Mouse (Mus musculus): Measurements from ENCODE around the gene Ccdc149. TPM values are rescaled to one million over a fixed set of nuclear protein-coding genes. Genes with fewer than 3 reads are reported as not detected.

Ccdc149 gene
- polyA plus RNA-seq, 1 experiment from 2014 or later, result 2.2 TPM

GRCm38 (mm10) chr5:52339134-52339533 lies 132.2 kb downstream of the Ccdc149 start:
- Histone ChIP-seq H3K36me3 (ENCODE audit: control insufficient read depth, insufficient read depth, low read length) (no peaks in the 10 kb centered on the region), H3K4me1 (ENCODE audit: control insufficient read depth, insufficient read depth, low read length) (no peaks in the 10 kb centered on the region), H3K9ac (ENCODE audit: low read length) (no peak overlapping the region), H3K4me2 (ENCODE audit: low read depth) (no peak overlapping the region), H3K27me3 (ENCODE audit: control insufficient read depth, insufficient read depth, low read length) (no peaks in the 10 kb centered on the region), H3K27ac (ENCODE audit: low read depth, low read length) (no peak overlapping the region), H3K4me3 (ENCODE audit: low read depth, low read length) (no peak overlapping the region), H3K9me3 (ENCODE audit: control insufficient read depth, low read length) (no peaks in the 10 kb centered on the region)
- 88% methylated on average over 2 of the region's 2 CpGs for WGBS
- no peak for ATAC-seq (ENCODE audit: insufficient read depth, low FRiP score, low TSS enrichment)
- no peak for DNase-seq (ENCODE audit: low spot score)

- Histone ChIP-seq H3K27ac (ENCODE audit: low read depth, low read length) (no peak overlapping the region), H3K9me3 (ENCODE audit: control insufficient read depth, low read length) (no peaks in the 10 kb centered on the region), H3K4me1 (ENCODE audit: control insufficient read depth, insufficient read depth, low read length) (no peaks in the 10 kb centered on the region), H3K4me2 (ENCODE audit: low read depth) (no peak overlapping the region), H3K9ac (ENCODE audit: low read length) (no peak overlapping the region), H3K27me3 (ENCODE audit: control insufficient read depth, insufficient read depth, low read length) (no peaks in the 10 kb centered on the region), H3K36me3 (ENCODE audit: control insufficient read depth, insufficient read depth, low read length) (no peaks in the 10 kb centered on the region), H3K4me3 (ENCODE audit: low read depth, low read length) (no peak overlapping the region)
- ATAC-seq (ENCODE audit: insufficient read depth, low FRiP score, low TSS enrichment) (no peak), DNase-seq (ENCODE audit: low spot score) (no peak)
- 82% methylated on average over 3 of the region's 3 CpGs for WGBS
Measured at GRCm38 (mm10) chr5:52335590-52335989, 135.7 kb downstream of the Ccdc149 start.

- no peaks in the 10 kb centered on the region for H3K4me1 ChIP-seq (ENCODE audit: control insufficient read depth, insufficient read depth, low read length)
- H3K9me3 ChIP-seq (ENCODE audit: control insufficient read depth, low read length), result no peaks in the 10 kb centered on the region
- H3K4me3 ChIP-seq (ENCODE audit: low read depth, low read length), result no peak overlapping the region
- ATAC-seq (ENCODE audit: insufficient read depth, low FRiP score, low TSS enrichment) (no peak), DNase-seq (ENCODE audit: low spot score) (no peak)
- H3K27ac ChIP-seq (ENCODE audit: low read depth, low read length), result no peak overlapping the region
- no peaks in the 10 kb centered on the region for H3K36me3 ChIP-seq (ENCODE audit: control insufficient read depth, insufficient read depth, low read length)
- H3K9ac ChIP-seq (ENCODE audit: low read length), result no peak overlapping the region
- no peak overlapping the region for H3K4me2 ChIP-seq (ENCODE audit: low read depth)
- H3K27me3 ChIP-seq (ENCODE audit: control insufficient read depth, insufficient read depth, low read length), result no peaks in the 10 kb centered on the region
- WGBS, result 31% methylated on average over 8 of the region's 8 CpGs
Measured at GRCm38 (mm10) chr5:52332120-52332519, 139.2 kb downstream of the Ccdc149 start.

Other genes starting within 250 kb of the Ccdc149 start
- gene Sod3, start 107.7 kb downstream of the Ccdc149 start, polyA plus RNA-seq (2014; fragmentation: Nextera tagmentation; extraction: Ambion mirVana), result 0.39 and 0.68 TPM in 2 replicates
- 1.4 and 1.5 TPM in 2 replicates for gene Lgi2, start 94.9 kb upstream of the Ccdc149 start, polyA plus RNA-seq (2014; fragmentation: Nextera tagmentation; extraction: Ambion mirVana)
- gene Sepsecs, start 198.2 kb upstream of the Ccdc149 start, polyA plus RNA-seq (2014; fragmentation: Nextera tagmentation; extraction: Ambion mirVana), result 8.7 and 9.0 TPM in 2 replicates